ENCODE assay signal across 8 mouse cellular contexts in genomic region chr6:82041488-82042295, GRCm38 (mm10). TPM values are rescaled to one million over a fixed set of nuclear protein-coding genes. Genes with fewer than 3 reads are reported as not detected.
DNase-seq lines count a peak whose midpoint lies in the region; ATAC-seq and TF ChIP-seq lines count a peak whose summit lies in the region.

No protein-coding gene starts in this region.

- peak overlapping the region; percentile 77 for H3K9ac ChIP-seq in embryonic facial prominence, embryonic 11.5 days (replicated peaks; ENCODE audit: low read length)
- H3K9ac ChIP-seq in midbrain, embryonic 12.5 days (replicated peaks) = peak overlapping the region; percentile 41

- H3K27ac ChIP-seq in thymus, adult 2 months (ENCODE audit: control insufficient read depth, insufficient read depth, low read length) = no peak overlapping the region
- H3K27ac ChIP-seq in embryonic facial prominence, embryonic 11.5 days (replicated peaks; ENCODE audit: low read depth, low read length) = peak overlapping the region; percentile 72
- peak overlapping the region; percentile 91 for H3K27ac ChIP-seq in limb, embryonic 10.5 days
- H3K27ac ChIP-seq in midbrain, embryonic 12.5 days (replicated peaks) = no peak overlapping the region

- H3K4me1 ChIP-seq in thymus, adult 2 months (replicated peaks; ENCODE audit: control insufficient read depth, insufficient read depth, low read length) = no peaks in the 10 kb centered on the region
- H3K4me1 ChIP-seq in embryonic facial prominence, embryonic 11.5 days (ENCODE audit: control insufficient read depth, insufficient read depth, low read length) = peaks cover 2% of the 10 kb centered on the region; the same call in 1 of the 2 replicates
- H3K4me1 ChIP-seq in limb, embryonic 10.5 days = peaks cover 43% of the 10 kb centered on the region
- peaks cover 19% of the 10 kb centered on the region for H3K4me1 ChIP-seq in midbrain, embryonic 12.5 days

- TF ChIP-seq CTCF in thymus, adult 2 months (IDR thresholded peaks at IDR 0.05; ENCODE audit: borderline replicate concordance, control insufficient read depth, extremely low read depth, insufficient read depth, low read length, poor library complexity) = no peak

- no peak for TF ChIP-seq POLR2A in thymus, adult 2 months (IDR thresholded peaks at IDR 0.05; ENCODE audit: control insufficient read depth, extremely low read depth, insufficient read depth, low read length, poor library complexity)

- intact Hi-C loops in heart, postnatal 10 days (cut with DNase I) = loop anchor here (2.0 kb wide), 2 partner anchors 53 to 77 kb away; no protein-coding TSS in a partner anchor

- no peaks in the 10 kb centered on the region for H3K36me3 ChIP-seq in thymus, adult 2 months (ENCODE audit: control insufficient read depth, insufficient read depth, low read length)
- no peaks in the 10 kb centered on the region for H3K36me3 ChIP-seq in embryonic facial prominence, embryonic 11.5 days (replicated peaks; ENCODE audit: control insufficient read depth, insufficient read depth, low read depth, low read length)
- H3K36me3 ChIP-seq in limb, embryonic 10.5 days = no peaks in the 10 kb centered on the region
- no peaks in the 10 kb centered on the region for H3K36me3 ChIP-seq in midbrain, embryonic 12.5 days

- H3K9me3 ChIP-seq in embryonic facial prominence, embryonic 11.5 days (replicated peaks; ENCODE audit: control insufficient read depth, low read length) = no peaks in the 10 kb centered on the region
- H3K9me3 ChIP-seq in limb, embryonic 10.5 days (replicated peaks) = no peaks in the 10 kb centered on the region
- no peaks in the 10 kb centered on the region for H3K9me3 ChIP-seq in midbrain, embryonic 12.5 days

- H3K4me2 ChIP-seq in embryonic facial prominence, embryonic 11.5 days (ENCODE audit: low read depth, low read length) = peak overlapping the region; percentile 78
- H3K4me2 ChIP-seq in midbrain, embryonic 12.5 days (replicated peaks) = peak overlapping the region; percentile 93

- WGBS in thymus, adult 2 months = 3% methylated on average over 50 of the region's 50 CpGs
- 0% methylated on average over 44 of the region's 50 CpGs for WGBS in embryonic facial prominence, embryonic 11.5 days
- WGBS in limb, embryonic 10.5 days = under 1% methylated on average over 48 of the region's 50 CpGs
- under 1% methylated on average over 49 of the region's 50 CpGs for WGBS in midbrain, embryonic 12.5 days

- no peaks in the 10 kb centered on the region; the same call in 1 of the 2 replicates for H3K27me3 ChIP-seq in thymus, adult 2 months (ENCODE audit: control insufficient read depth, insufficient read depth, low read length)
- H3K27me3 ChIP-seq in embryonic facial prominence, embryonic 11.5 days (ENCODE audit: control insufficient read depth, insufficient read depth, low read length) = no peaks in the 10 kb centered on the region
- H3K27me3 ChIP-seq in limb, embryonic 10.5 days (ENCODE audit: low read depth, poor library complexity, severe bottlenecking) = peaks cover 39% of the 10 kb centered on the region
- H3K27me3 ChIP-seq in midbrain, embryonic 12.5 days = peaks cover 95% of the 10 kb centered on the region

- ATAC-seq in embryonic facial prominence, embryonic 11.5 days (replicated peaks; ENCODE audit: insufficient number of reproducible peaks, low FRiP score, low TSS enrichment, low read depth) = peak; percentile 79
- ATAC-seq in midbrain, embryonic 12.5 days (ENCODE audit: low FRiP score, low read depth) = peak; percentile 65

- H3K4me3 ChIP-seq in thymus, adult 2 months (ENCODE audit: control insufficient read depth, insufficient read depth, low read length) = peak overlapping the region; percentile 25
- H3K4me3 ChIP-seq in embryonic facial prominence, embryonic 11.5 days (ENCODE audit: low read depth, low read length) = peak overlapping the region; percentile 54
- H3K4me3 ChIP-seq in limb, embryonic 10.5 days = peak overlapping the region; percentile 73
- peak overlapping the region; percentile 52 for H3K4me3 ChIP-seq in midbrain, embryonic 12.5 days

- DNase-seq in thymus, adult 2 months = no peak
- no peak for DNase-seq in thymus, adult 18-20 months
- peak; percentile 67 for DNase-seq in embryonic facial prominence, embryonic 11.5 days (ENCODE audit: low spot score)
- DNase-seq in heart, postnatal 10 days = peak; percentile 41 to 51
- DNase-seq in limb, embryonic 10.5 days (ENCODE audit: low spot score) = peak; percentile 74
- DNase-seq in urinary bladder, postnatal 25 days (ENCODE audit: low spot score) = peak; percentile 36
- no peak for DNase-seq in layer of hippocampus, adult 9-11 months

RNA-seq across cellular contexts. Expression of gene Eva1a, which starts 0.8 kb away (rescaled TPM):
- polyA plus RNA-seq in thymus, adult 2 months (2012; rRNA removed) = 2.5 and 3.1 TPM in 2 replicates
- polyA plus RNA-seq in embryonic facial prominence, embryonic 11.5 days (2014; fragmentation: Nextera tagmentation; extraction: Ambion mirVana) = 11.3 and 14.5 TPM in 2 replicates
- 1 to 10 TPM; 5.7 to 7.6 TPM for total RNA-seq in heart, postnatal 10 days (2021)
- polyA plus RNA-seq in limb, embryonic 10.5 days (2016; fragmentation: Nextera tagmentation; extraction: Ambion mirVana) = 6.3 and 11.9 TPM in 2 replicates
- polyA plus RNA-seq in midbrain, embryonic 12.5 days (2016; fragmentation: Nextera tagmentation; extraction: Ambion mirVana) = 1.0 and 2.6 TPM in 2 replicates

Comparison
In these comparisons a context has a peak if more than half of its experiments do, and no peak if none do; other contexts are left out.
1. DNase-seq: peak in embryonic facial prominence, embryonic 11.5 days (single experiment), heart, postnatal 10 days (2 of 2), limb, embryonic 10.5 days (single experiment) and urinary bladder, postnatal 25 days (single experiment); none in thymus, adult 2 months (single experiment), thymus, adult 18-20 months (0 of 2) and layer of hippocampus, adult 9-11 months (single experiment).
2. H3K27ac ChIP-seq: peak in embryonic facial prominence, embryonic 11.5 days (single experiment) and limb, embryonic 10.5 days (single experiment); none in thymus, adult 2 months (single experiment) and midbrain, embryonic 12.5 days (single experiment).
3. Peak in every context shown above with its lines, with median percentiles within 50 percentile points of each other: H3K4me3 ChIP-seq.